Mouse (Mus musculus): ENCODE data around the gene Tcf7l2.

The Tcf7l2 gene

DNA sequence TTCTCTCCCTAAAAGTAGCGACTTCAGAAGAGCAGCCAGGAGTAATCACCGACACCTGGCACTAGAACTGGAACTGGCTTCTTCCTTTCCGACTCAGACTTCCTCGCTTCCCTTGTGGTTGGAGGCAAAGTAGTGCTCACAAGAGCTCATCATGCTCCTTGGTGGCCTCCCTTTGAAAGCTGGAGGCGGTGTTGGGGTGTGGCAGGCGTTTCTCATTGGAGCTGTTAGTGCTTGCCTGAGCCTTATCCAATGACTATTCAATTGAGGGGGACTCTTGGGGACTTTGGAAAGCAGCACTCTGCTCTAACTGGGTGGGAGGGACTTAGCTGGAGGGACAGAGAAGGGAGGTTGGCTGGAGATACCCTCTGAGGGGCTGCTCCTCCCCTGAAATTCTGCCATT is 9.1 kb upstream of the Tcf7l2 start:
- peak; percentile 15 for DNase-seq

DNA sequence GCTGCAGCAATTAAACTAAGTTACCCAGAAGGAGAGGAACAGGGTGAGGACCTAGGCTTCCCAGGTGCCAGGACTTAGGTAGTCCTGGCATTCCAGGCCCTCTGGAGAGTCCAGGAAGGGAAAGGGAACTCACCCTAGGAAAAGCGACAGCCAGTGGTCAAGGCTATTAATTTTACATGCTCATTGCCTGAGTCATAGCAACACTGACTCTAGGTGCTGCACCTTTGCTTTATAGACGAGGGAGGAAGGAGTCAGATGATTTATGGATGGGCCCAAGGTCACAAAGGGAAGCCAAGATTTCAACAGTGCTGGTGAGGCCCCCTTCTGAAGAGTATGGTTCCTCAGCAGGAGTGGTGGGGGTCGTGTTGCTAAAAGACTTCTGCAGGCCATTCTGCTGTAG is 8.6 kb upstream of the Tcf7l2 start:
- no peak for DNase-seq

DNA sequence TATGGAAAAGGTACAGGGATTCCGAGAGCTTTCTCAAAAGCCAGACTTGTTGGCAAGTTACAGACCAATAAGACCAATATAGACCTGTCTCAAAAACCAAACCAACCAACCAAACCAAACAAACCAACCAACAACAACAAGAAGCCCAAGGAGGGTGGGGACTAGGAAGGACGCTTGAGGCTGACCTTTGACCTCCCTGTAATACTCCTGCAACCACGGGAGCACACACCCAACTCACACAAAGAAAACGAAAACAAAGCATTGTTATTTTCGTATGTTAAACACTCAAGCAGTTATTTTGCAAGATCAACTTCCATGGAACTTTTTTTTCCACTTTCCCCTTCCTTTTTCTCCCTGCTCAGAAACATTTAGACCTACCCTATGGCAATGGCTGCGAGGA is 5.6 kb upstream of the Tcf7l2 start:
- peak; percentile 37 for DNase-seq

DNA sequence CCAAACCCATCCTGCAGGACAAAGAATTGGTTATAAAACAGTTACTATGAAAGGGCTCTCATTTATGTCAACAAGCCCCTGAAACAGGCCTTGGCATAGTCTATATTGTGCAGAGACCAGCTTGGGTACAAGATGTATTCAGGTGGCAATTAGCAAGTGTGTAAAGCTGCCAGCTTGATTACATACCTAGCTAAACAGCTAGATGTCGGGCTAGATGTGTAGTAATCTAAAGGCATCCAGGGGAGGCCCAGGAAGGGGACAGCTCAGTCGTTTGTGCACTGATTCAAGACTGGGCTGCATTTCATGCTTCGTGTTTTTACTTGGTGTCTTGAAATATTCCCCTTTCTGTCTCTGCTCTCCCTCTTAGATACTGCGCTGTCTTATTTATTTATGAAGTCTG is 1.9 kb upstream of the Tcf7l2 start:
- DNase-seq, result no peak

DNA sequence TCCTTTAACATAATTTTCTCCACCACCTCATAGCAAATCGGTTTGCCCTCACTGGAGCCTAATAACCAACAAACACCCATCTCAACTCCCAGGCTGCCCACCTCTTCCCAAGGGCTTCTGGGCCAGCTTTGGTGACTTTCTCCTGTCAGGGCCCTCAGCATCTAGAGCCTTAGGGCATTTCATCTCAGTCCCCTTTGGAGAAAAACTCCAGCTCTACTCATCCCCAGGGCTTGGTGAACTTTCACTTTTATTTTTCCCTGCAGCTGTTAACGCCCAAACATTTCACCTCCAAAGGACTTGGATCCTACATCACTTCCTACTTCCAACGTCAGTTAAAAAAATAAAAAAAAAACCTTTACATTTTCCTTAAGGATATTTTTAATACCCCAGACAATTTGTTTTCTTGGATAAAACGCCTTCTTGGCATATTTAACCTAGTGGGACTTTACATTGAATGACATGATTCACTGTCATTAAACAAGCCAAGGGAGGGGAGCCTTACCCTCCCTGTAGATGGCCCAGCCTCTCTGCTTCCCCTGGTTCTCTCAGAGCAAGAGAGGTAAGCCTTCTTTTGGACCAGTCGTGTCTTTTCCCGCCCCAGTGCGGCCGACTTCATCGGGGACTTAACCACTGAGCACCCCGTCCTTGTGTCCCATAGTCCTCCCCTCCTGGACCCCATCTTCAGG is 724 bp upstream of the Tcf7l2 start:
- peak; percentile 30 for DNase-seq

DNA sequence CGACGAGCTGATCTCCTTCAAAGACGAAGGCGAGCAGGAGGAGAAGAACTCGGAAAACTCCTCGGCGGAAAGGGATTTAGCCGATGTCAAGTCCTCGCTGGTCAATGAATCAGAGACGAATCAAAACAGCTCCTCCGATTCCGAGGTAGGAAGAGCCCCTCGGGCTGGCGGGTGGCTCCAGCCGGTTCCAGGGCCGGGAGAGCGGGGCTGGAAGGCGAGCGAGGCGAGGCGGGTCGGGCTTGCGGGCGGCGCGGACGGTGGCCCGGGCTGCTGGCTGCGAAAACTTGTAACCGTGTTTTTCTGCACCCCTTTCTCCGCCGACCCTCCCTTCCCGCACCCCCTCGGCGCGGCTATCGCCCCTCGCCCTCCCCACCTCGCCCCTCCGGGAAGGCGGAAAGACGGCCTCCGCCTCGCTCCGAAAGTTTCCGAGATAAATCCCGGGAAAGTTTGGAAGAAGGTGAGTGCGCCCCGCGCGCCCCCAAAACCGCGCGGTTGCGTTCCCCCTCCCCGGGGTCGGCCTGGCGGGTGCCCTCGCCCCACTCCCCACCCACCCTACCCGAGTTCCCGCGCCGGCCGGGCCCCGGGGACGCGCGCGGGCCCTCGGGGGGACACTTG is 873 bp downstream of the Tcf7l2 start:
- DNase-seq, result peak; percentile 39

DNA sequence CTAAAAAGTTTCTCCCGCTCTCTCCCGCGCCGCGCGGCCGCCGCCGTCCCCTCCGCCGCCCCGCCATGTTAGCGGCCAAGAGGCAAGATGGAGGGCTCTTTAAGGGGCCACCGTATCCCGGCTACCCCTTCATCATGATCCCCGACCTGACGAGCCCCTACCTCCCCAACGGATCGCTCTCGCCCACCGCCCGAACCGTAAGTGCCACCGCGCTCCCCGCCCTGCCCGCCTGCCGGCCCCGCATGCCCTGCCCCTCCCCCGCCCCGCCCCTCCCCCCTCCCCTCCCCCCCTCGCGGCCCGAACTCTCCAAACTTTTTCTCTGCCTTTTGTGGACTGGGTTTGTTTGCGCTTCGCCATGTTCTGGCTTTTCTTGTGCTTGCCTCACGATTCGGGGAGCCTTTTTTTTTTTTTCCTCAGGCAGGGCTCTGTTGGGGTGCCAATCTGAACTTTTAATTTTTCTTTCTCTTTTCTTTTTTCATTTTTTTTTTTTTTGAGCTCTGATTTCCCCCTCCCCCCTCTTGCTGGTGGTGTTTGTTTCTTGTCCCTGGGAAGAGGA is 1.5 kb downstream of the Tcf7l2 start:
- peak; percentile 59 for DNase-seq

DNA sequence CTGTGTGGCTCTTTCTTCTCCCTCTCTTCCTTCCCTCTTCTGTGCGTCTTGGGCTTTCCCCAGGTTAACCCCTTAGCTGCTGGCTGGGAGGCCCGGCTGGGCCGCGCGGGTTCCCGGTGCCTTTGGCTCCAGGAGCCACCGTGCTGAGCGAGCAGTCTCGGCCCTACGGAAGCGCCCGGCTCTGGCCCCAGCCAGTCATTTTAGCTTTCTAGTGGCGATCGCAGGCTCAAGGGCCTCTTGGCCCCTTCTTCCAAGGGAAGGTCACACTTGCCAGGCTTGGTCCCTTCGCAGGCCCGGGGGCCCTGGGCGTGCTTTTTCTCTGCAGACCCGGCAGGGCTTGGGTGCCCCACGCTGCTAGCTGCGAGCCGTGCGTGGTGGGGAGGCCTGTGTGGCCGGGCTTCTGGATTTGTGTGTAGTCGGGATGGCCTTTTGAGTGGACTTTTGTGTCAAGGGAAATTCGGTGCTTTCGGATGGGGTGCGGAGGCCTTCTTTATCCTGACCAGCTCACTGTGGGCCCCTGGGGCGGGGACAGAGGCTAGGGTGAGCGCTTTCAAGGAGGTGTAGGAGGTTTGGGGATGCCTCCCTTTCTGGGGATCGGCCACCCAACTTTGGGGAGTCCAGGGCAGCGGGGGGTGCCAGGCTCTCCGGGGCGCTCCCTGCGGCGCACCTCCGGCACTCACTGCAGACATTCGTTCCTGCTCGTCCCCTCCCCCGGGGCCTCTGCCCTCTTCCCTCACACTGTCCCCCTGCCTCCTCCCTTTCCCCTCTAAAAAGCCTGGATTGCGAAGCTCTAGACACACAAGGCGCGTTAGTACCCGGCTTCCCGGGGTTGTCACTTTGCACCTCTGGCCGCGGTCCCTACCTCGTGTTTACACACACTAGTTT is 2.2 kb downstream of the Tcf7l2 start:
- peak; percentile 61 for DNase-seq

DNA sequence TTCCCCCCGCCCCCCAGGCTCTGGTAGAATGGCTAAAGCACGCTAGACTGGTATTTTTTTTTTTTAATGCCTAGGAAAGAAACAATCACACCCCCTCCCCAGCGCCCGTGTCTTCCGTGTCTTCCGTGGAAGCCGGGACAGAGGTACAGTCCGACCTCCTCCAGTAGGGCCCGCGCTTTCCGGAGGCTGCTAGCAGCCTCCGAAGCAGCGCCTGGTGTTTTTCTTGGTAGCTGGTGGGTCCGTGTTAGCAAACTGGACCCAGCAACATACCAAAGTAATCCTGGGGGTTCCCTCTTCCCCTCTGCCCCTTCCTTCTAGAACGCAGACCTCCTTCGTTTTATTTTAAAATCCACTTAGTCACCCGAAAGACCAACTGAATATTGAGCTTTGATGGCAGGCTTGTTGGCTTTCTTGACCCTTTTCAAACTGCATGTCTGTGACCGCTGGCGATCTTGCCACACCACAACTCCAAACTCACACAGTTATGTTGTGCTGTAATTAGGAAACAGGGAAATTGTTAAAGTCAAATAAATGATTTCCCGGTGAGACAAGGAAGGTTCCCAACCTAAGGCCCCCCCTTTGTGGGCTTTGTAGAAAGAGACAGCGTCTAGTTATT is 3.1 kb downstream of the Tcf7l2 start:
- peak; percentile 11 for DNase-seq

DNA sequence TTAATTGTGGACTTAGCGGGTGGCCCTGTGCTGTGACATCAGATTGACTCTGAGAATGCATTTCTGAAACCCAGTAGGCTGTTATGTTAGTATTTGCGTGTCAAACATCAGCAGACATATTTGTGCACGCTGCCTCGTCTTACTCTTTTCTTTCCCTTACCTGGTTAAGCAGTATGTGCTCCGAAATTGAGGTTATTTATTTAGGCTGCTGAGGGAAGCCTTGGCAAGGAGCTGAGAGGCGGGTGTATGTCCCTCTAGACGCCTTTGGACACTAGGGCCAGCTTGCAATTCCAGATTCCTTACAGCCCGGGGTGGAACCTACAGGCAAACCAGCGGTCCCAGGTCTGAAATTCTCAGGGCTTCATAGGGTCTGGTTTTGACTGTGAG is 3.6 kb downstream of the Tcf7l2 start:
- DNase-seq, result peak; percentile 3

DNA sequence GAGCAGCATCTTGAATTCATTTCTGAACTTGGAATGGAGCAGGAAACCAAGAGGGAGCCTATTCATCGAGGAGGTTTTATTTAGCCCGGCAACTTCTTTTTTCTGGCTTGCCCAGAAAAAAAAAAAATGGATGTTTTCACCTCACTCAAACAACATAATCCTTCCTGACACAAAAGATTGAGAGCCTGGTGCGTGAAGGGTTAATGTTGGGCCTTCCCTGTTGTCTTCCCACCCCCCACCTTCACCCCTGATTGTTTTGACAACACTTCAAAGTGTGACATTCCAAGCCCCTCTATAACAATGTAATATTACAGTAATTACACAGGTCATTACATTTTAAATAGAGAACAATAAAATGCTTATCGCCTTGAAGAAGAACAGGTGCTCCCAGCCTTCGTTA is 4.6 kb downstream of the Tcf7l2 start:
- no peak for DNase-seq

DNA sequence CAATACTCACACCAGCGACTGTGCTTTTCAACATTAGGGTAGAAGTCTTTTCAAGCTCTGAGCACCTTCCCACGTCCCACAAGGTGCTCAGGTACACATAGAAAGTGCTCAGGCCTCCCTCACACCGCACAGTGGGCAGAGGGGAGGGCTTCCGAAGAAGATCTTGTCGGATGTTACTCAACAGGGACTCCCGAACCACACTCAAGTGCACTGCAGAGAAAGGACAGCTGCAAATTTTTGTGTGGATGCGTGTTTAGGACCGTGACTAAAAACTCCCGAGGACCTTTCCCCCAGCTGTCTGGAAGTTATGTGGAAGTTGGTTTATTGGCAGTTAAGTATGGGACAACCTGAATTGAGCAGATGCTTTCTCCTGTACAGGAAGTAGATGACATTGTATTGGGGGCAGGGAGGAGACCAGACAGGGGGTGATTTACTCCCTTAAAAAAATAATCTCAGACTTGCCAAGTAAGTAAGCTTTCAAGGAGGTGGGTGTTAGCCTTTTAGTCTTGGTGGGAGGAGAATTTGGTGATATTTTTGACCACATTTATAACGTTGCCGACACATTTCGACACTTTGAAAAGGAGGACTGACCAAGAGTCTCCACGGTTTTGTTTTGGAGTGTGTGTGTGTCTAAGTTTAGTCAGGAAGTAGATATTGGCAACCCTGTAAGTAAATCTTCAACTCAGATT is 5.8 kb downstream of the Tcf7l2 start:
- peak; percentile 7 for DNase-seq

DNA sequence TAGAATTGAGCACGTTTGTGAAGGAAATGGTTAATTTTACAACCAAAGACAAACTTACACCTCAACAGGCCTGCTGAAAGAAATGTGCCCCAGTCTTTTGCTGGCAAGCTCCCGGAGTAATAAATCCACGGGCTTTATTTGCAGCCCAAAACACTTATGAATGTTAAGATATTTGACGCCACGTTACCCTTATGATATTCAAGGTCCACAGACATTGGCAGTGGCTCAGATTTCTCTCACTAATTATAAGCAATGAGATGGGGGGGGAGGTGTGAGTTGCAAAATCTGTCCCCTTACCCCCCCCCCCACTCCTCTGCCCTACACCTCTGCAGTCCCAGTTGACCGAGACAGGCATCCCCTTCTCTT is 6.3 kb downstream of the Tcf7l2 start:
- no peak for DNase-seq

DNA sequence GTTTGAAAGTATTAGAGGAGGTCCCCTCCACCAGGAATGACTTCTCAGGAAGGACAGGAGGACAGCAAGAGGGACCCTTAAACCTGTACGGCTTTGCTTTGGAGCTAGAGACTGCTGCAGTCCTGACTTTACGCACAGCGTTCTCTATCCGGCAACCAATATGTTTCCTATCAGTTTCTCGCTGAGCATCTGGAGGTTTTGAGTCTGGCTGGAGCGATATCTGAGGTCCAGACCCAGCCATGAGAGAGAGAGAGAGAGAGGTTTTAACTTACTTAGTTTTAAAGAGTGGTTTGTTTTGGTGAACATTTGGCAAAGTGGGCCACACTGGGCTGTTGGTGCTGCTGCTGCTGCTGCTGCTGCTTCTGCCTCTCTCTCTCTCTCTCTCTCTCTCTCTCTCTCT is 7.2 kb downstream of the Tcf7l2 start:
- DNase-seq, result no peak

DNA sequence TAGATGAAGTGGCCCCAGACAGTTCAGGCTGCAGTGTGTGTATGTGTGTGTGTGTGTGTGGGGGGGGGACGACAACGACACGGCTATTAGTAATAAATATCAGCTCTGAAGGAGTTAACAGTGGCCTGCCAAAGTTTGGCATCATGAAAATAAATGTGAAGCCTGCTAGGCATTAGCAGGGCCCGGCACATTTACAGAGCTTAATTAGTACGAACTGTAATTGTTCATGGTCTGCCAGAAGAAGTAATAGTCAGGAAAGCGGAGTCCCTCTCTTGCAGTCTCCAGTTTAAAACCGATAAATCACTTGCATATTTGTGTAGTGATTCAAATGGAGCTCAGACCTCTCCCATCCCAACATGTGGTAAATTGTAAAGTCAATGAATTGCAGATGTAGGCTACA is 7.9 kb downstream of the Tcf7l2 start:
- DNase-seq, result no peak

DNA sequence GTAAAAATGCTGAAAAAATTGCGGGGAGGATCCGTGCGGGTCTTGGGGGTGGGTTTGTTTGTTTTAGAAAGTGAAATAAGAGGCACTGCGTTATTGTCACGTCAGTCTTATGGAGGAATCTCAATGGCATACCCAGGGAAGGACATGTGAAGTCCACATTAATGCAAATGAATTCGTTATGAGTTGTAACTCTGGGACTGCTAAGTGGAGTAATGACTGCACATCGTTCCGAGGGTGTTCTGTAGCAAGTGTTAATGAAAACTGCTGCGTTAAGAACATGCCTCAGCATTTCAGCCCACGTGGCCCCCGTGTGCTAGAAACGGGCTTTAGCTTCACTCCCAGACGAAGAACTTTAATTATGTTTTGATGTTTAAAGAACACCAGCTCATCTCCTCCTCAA is 8.4 kb downstream of the Tcf7l2 start:
- DNase-seq, result no peak

DNA sequence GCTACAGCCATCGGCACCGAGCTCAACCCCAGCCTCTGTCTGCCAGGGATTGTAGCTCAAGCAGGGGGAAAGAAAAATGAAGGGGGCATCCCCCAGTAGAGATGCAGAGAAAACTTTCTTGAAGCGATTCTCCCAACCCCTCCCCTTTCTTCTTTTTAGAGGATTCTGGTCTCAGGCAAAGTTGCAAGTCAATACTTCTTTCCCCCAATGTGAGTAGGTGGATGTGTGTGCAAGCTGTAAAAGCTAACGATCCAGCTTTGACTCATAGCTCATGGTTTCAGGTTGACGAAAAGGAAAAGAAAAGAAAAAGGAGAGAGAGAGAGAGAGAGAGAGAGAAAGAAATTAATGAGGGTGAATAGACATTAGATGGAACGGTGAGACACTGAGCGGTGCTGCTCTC is 8.8 kb downstream of the Tcf7l2 start:
- DNase-seq, result no peak

DNA sequence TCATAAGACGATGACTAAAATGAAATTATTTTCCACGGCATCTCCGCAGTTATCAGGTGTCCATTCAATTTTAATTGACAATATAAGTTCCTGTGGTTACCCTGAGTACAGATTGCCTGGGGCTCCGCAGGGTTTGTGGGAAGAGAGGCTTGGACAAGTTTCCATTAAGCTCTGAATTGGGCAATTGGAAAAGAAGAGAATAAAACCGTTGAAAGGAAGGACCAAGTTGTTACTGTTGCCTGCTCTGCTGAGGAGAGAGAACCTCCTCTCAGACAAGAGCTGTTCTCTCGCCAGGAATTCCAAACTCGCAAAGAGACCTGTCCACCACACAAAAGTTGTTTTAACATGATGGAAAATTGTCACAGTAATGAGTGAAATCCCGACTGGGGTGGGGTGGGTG is 11.2 kb downstream of the Tcf7l2 start:
- DNase-seq, result no peak

DNA sequence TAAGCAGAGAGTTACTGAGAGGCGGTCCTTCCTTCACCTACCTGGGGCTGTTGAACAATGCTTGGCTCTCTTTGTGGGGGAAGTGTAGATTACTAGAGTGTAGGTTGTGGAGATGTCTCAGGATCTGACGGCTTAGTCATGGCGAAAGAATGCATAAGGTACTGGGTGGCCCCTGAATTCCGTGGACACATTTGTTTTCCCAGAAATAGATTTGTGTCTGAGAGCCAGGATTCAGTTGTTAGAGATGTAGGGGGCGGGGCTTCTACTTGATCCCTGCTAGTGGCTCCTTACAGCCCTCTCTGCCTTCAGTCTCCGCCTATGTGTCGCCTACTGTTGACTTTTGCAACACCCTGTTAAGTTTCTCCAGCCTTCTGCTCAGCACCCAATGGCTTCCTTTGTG is 12.7 kb downstream of the Tcf7l2 start:
- peak; percentile 69 for DNase-seq

DNA sequence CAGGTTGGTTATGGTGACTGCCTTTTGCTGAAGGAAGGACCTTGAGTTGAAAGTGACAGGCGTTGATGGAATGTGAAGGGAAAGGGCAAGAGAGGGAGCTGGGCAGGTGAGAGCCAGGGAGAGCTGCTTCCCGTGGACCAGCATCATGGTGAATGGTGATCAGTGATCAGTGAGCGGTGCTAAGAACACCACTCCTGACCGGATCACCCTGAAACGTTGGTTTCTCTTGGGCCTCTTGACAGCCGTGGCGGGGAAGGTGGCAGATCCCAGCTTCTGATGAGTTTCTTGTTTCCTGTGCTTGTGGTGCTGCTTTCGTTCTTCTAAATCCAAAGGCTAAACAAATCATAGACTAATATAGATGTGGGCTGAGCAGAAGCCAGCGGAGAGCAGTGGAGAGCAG is 13.8 kb downstream of the Tcf7l2 start:
- no peak for DNase-seq

DNA sequence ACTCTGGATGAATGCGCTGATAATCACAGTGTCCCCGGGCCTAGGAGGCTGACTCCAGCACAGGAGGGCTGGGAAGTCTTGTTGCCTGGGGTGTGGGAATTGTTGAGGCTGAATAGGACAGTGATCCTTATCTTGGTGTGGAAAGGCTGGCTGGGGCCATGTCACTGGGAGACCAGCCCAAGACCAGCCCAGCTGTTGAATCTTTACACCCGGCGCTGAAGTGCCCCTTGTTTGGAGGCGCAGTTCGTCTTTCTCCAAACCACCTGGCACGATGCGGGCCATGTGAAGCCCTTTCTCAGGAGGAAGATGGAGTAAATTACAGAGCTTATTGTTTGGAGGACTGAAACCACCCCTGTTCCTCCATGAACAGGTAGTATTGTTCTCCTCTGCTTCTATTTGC is 15.1 kb downstream of the Tcf7l2 start:
- no peak for DNase-seq

DNA sequence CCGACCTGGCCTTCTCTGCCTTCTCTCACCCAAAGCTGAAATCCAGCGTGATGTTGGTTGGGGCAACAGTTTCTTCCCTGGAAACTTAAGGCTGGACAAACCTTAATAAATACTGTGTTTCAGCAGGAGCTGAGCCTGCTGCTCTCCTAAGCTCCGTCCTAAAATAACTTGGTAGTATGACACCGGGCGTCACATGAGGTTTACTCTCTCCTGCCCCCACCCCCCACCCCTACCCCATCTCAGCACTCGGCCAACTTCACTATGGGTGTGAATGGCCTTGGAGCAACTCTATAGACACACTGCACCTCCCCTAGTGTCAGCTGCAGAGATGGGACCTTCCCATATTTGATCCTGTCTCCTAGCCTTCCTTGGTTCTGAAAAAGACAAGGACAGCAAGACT is 15.8 kb downstream of the Tcf7l2 start:
- no peak for DNase-seq

DNA sequence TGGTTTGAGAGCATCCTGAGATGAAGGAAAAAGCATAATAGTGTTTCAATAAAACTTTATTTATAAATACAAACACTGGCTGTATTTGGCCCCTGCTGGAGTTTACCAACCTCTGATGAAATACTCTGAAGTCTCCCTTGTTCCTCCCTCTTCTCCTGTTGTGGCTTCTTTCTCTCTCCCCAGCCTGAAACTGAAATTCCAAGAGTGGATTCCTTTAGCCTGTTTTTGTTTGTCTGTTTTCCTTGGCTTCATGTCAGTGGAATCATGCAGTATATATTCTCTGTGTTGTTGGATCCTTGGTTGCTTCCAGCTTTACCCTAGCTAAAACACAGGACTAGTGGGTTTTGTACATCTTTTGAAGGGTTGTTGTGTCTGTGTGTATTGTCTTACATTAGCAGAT is 16.5 kb downstream of the Tcf7l2 start:
- no peak for DNase-seq
